Mouse (Mus musculus): Measurements from ENCODE around the gene Tmem150b. TPM values are rescaled to one million over a fixed set of nuclear protein-coding genes. Genes with fewer than 3 reads are reported as not detected.
A peak's percentile ranks its signal among the peaks of the same experiment; 100 is the strongest.

The Tmem150b gene
- total RNA-seq (2021) = under 1 TPM in 1 of 2 experiments, not detected in 1; 0.20 TPM

- DNase-seq = no peak
- intact Hi-C loops (cut with DNase I) = no loop called here
Observed at GRCm38 (mm10) chr7:4725169-4725568, at the start of gene Tmem150b. Gene Tmem150b (minus strand): TSS chr7:4725249.

GRCm38 (mm10) chr7:4771202-4771601 is 46.2 kb upstream of the Tmem150b start, which contains the start of gene Fam71e2:
Gene Fam71e2 (minus strand): TSS chr7:4771302.
- intact Hi-C loops (cut with DNase I) = no loop called here
- no peak for DNase-seq

GRCm38 (mm10) chr7:4764946-4765710 is 40.1 kb upstream of the Tmem150b start:
- no peak for DNase-seq
- intact Hi-C loops (cut with DNase I) = no loop called here

- intact Hi-C loops (cut with DNase I) = loop anchor here (2.0 kb wide), 1 partner anchor 23 kb away; the partner anchor contains the start of genes Il11 and Tmem190
Observed at GRCm38 (mm10) chr7:4759670-4760069, 34.6 kb upstream of the Tmem150b start.

GRCm38 (mm10) chr7:4752821-4753570 is 27.9 kb upstream of the Tmem150b start, which contains the start of gene Cox6b2:
Gene Cox6b2 (minus strand): TSS chr7:4753094.
- DNase-seq = peak; percentile 77 to 79
- intact Hi-C loops (cut with DNase I) = no loop called here

More at GRCm38 (mm10) chr7:4759670-4760069, 34.6 kb upstream of the Tmem150b start:
- DNase-seq = no peak

GRCm38 (mm10) chr7:4751971-4752820 is 27.1 kb upstream of the Tmem150b start:
- peak; percentile 25 to 41 for DNase-seq
- intact Hi-C loops (cut with DNase I) = no loop called here

GRCm38 (mm10) chr7:4749169-4749568 is 24.1 kb upstream of the Tmem150b start:
- intact Hi-C loops (cut with DNase I) = no loop called here
- no peak for DNase-seq

- intact Hi-C loops (cut with DNase I) = no loop called here
- DNase-seq = no peak
Observed at GRCm38 (mm10) chr7:4748321-4748720, 23.3 kb upstream of the Tmem150b start.

GRCm38 (mm10) chr7:4747156-4747899 is 22.3 kb upstream of the Tmem150b start:
- DNase-seq = no peak
- intact Hi-C loops (cut with DNase I) = no loop called here

- intact Hi-C loops (cut with DNase I) = no loop called here
- no peak for DNase-seq
Observed at GRCm38 (mm10) chr7:4746326-4746980, 21.4 kb upstream of the Tmem150b start.

GRCm38 (mm10) chr7:4744886-4745285 is 19.8 kb upstream of the Tmem150b start:
- DNase-seq = no peak
- intact Hi-C loops (cut with DNase I) = no loop called here

- DNase-seq = no peak
- intact Hi-C loops (cut with DNase I) = no loop called here
Observed at GRCm38 (mm10) chr7:4743354-4743753, 18.3 kb upstream of the Tmem150b start.

GRCm38 (mm10) chr7:4742482-4742819 is 17.4 kb upstream of the Tmem150b start:
- no peak for DNase-seq
- intact Hi-C loops (cut with DNase I) = no loop called here

- DNase-seq = no peak
- intact Hi-C loops (cut with DNase I) = loop anchor here (2.0 kb wide), 2 partner anchors 51 to 57 kb away; partner anchors contain the start of genes Hspbp1 and Rpl28
Observed at GRCm38 (mm10) chr7:4741672-4742481, 16.8 kb upstream of the Tmem150b start.

GRCm38 (mm10) chr7:4741151-4741550 is 16.1 kb upstream of the Tmem150b start:
- intact Hi-C loops (cut with DNase I) = loop anchor here (2.0 kb wide), 2 partner anchors 52 to 56 kb away; partner anchors contain the start of genes Hspbp1 and Rpl28

GRCm38 (mm10) chr7:4740309-4740727 is 15.3 kb upstream of the Tmem150b start:
- no peak for DNase-seq
- intact Hi-C loops (cut with DNase I) = loop anchor here (2.0 kb wide), 2 partner anchors 52 to 56 kb away; partner anchors contain the start of genes Hspbp1 and Rpl28

More at GRCm38 (mm10) chr7:4741151-4741550, 16.1 kb upstream of the Tmem150b start:
- peak; percentile 76 to 80 for DNase-seq

GRCm38 (mm10) chr7:4739544-4740275 is 14.7 kb upstream of the Tmem150b start, which contains the start of gene Kmt5c:
Gene Kmt5c (plus strand): TSS chr7:4740115.
- peak; percentile 99 to 100 for DNase-seq
- intact Hi-C loops (cut with DNase I) = loop anchor here (2.0 kb wide), 2 partner anchors 53 to 55 kb away; partner anchors contain the start of genes Hspbp1 and Rpl28

Measured in heart, postnatal 10 days (tissue).